Mouse (Mus musculus) spleen, adult 2 months (tissue): Measurements from ENCODE around the gene Pla2g16. TPM values are rescaled to one million over a fixed set of nuclear protein-coding genes. Genes with fewer than 3 reads are reported as not detected.
A peak's percentile ranks its signal among the peaks of the same experiment; 100 is the strongest.

Experiments
- DNase-seq, 2 experiments: peaks; one replicate each; pipeline versions ENCODE4 v3.0.0 to v3.0.0-alpha.2; 2012 to 2021; ENCODE audit warnings: low spot score in 2 of 2, low read depth in 1 of 2
- H3K27ac ChIP-seq: fragments of 200-500 bp; 2 replicates; pipeline ENCODE4 v1.5.1; 2012; ENCODE audit warnings: low read length, inconsistent platforms; ENCODE audit not compliant: insufficient read depth
- H3K27me3 ChIP-seq: fragments of 200-500 bp; 2 replicates; pipeline ENCODE4 v1.6.1; 2012; ENCODE audit warnings: mild to moderate bottlenecking, moderate library complexity, low read length, inconsistent platforms; ENCODE audit not compliant: control insufficient read depth, insufficient read depth
- H3K36me3 ChIP-seq: fragments of 200-500 bp; 2 replicates; pipeline ENCODE4 v1.6.1; 2012; ENCODE audit warnings: mild to moderate bottlenecking, low read length, inconsistent platforms; ENCODE audit not compliant: control insufficient read depth, insufficient read depth
- H3K4me1 ChIP-seq: fragments of 200-500 bp; 2 replicates; pipeline ENCODE4 v1.6.1; 2011; ENCODE audit warnings: inconsistent platforms; ENCODE audit not compliant: control insufficient read depth, insufficient read depth, insufficient read length
- H3K4me3 ChIP-seq: fragments of 200-500 bp; 2 replicates; pipeline ENCODE4 v1.5.1; 2011; ENCODE audit warnings: mild to moderate bottlenecking, inconsistent platforms; ENCODE audit not compliant: insufficient read depth, insufficient read length; ENCODE audit errors: extremely low read depth
- CTCF ChIP-seq: fragments of 200-500 bp; IDR thresholded peaks from 2 replicates; pipeline ENCODE4 v1.5.1; 2011; ENCODE audit warnings: mild to moderate bottlenecking, inconsistent platforms; ENCODE audit not compliant: insufficient read depth, insufficient read length, insufficient replicate concordance; ENCODE audit errors: extremely low read depth
- POLR2A ChIP-seq: fragments of 200-500 bp; IDR thresholded peaks from 2 replicates; pipeline ENCODE4 v1.6.1; 2011; ENCODE audit warnings: low read depth, low read length, inconsistent platforms
- WGBS: fragments of 180-500 bp; shearing (Covaris S2); methylation state at CpG from one replicate; pipeline ENCODE4 v1.1.7; 2018; 5-methylcytosine and 5-hydroxymethylcytosine counted together
- polyA plus RNA-seq: library from polyadenylated mRNA; depleted of rRNA; stranded (reverse); fragments of >200 nt; gene quantifications from 2 replicates; pipeline ENCODE4 v1.2.3, GENCODE M21; 2012

Gene Pla2g16
- polyA plus RNA-seq, 1 experiment: 17.2 TPM

GRCm38 (mm10) chr19:7554881-7555280 lies 2.4 kb upstream of the Pla2g16 start:
- WGBS: 83% methylated on average over 4 of the region's 4 CpGs
- Histone ChIP-seq H3K4me1 (peaks cover 3% of the 10 kb centered on the region; the same call in 1 of the 2 replicates), H3K36me3 (no peaks in the 10 kb centered on the region), H3K27me3 (no peaks in the 10 kb centered on the region), H3K4me3 (no peak overlapping the region), H3K27ac (no peak overlapping the region)
- no peak for TF ChIP-seq CTCF
- no peak for TF ChIP-seq POLR2A
- no peak for DNase-seq

- Histone ChIP-seq H3K4me1 (peaks cover 7% of the 10 kb centered on the region; the same call in 1 of the 2 replicates), H3K36me3 (no peaks in the 10 kb centered on the region), H3K4me3 (no peak overlapping the region), H3K27me3 (no peaks in the 10 kb centered on the region), H3K27ac (no peak overlapping the region)
- no peak for DNase-seq
- TF ChIP-seq CTCF (no peak), POLR2A (no peak)
- WGBS: 97% methylated on average over 1 of the region's 1 CpGs
Observed at GRCm38 (mm10) chr19:7556641-7557040, 618 bp upstream of the Pla2g16 start.

- TF ChIP-seq CTCF (no peak), POLR2A (no peak)
- DNase-seq: no peak
- peaks cover 10% of the 10 kb centered on the region; the same call in 1 of the 2 replicates for H3K4me1 ChIP-seq
- peak overlapping the region; percentile 71 for H3K4me3 ChIP-seq
- H3K27ac ChIP-seq: peak overlapping the region; percentile 71
- H3K27me3 ChIP-seq: no peaks in the 10 kb centered on the region
- H3K36me3 ChIP-seq: no peaks in the 10 kb centered on the region
- 4% methylated on average over 4 of the region's 4 CpGs for WGBS
Observed at GRCm38 (mm10) chr19:7557844-7558243, 585 bp downstream of the Pla2g16 start.

GRCm38 (mm10) chr19:7558675-7559074 lies 1.4 kb downstream of the Pla2g16 start:
- WGBS: 23% methylated on average over 4 of the region's 4 CpGs
- TF ChIP-seq CTCF: no peak
- TF ChIP-seq POLR2A: no peak
- Histone ChIP-seq H3K4me3 (peak overlapping the region; percentile 71), H3K27me3 (no peaks in the 10 kb centered on the region), H3K36me3 (no peaks in the 10 kb centered on the region), H3K27ac (peak overlapping the region; percentile 71), H3K4me1 (peaks cover 10% of the 10 kb centered on the region; the same call in 1 of the 2 replicates)
- DNase-seq: no peak

- WGBS: 76% methylated on average over 4 of the region's 4 CpGs
- H3K36me3 ChIP-seq: no peaks in the 10 kb centered on the region
Observed at GRCm38 (mm10) chr19:7559986-7560385, 2.7 kb downstream of the Pla2g16 start.

GRCm38 (mm10) chr19:7561456-7561855 lies 4.2 kb downstream of the Pla2g16 start:
- no peak for DNase-seq
- Histone ChIP-seq H3K4me1 (peaks cover 10% of the 10 kb centered on the region; the same call in 1 of the 2 replicates), H3K27ac (no peak overlapping the region)

More at GRCm38 (mm10) chr19:7559986-7560385, 2.7 kb downstream of the Pla2g16 start:
- Histone ChIP-seq H3K4me3 (no peak overlapping the region), H3K27me3 (no peaks in the 10 kb centered on the region), H3K27ac (no peak overlapping the region), H3K4me1 (peaks cover 10% of the 10 kb centered on the region; the same call in 1 of the 2 replicates)
- no peak for TF ChIP-seq CTCF
- TF ChIP-seq POLR2A: no peak
- no peak for DNase-seq

GRCm38 (mm10) chr19:7562601-7563129 lies 5.4 kb downstream of the Pla2g16 start:
- H3K4me1 ChIP-seq: peaks cover 10% of the 10 kb centered on the region; the same call in 1 of the 2 replicates
- no peak for DNase-seq
- TF ChIP-seq CTCF (no peak), POLR2A (no peak)
- no peak overlapping the region for H3K4me3 ChIP-seq
- H3K27ac ChIP-seq: no peak overlapping the region
- no peaks in the 10 kb centered on the region for H3K27me3 ChIP-seq
- no peaks in the 10 kb centered on the region for H3K36me3 ChIP-seq
- 90% methylated on average over 10 of the region's 10 CpGs for WGBS

More at GRCm38 (mm10) chr19:7561456-7561855, 4.2 kb downstream of the Pla2g16 start:
- Histone ChIP-seq H3K36me3 (no peaks in the 10 kb centered on the region), H3K27me3 (no peaks in the 10 kb centered on the region), H3K4me3 (no peak overlapping the region)
- 65% methylated on average over 3 of the region's 3 CpGs for WGBS
- no peak for TF ChIP-seq POLR2A
- no peak for TF ChIP-seq CTCF
